Mouse (Mus musculus) heart, embryonic 15.5 days (tissue): Measurements from ENCODE around the gene Ints6. TPM values are rescaled to one million over a fixed set of nuclear protein-coding genes. Genes with fewer than 3 reads are reported as not detected.

Source experiments
- polyA plus RNA-seq: library from polyadenylated mRNA; unstranded; fragments of >200 nt; fragmentation: Nextera tagmentation; extraction: Ambion mirVana; gene quantifications from 2 replicates; pipeline ENCODE4 v1.2.1, GENCODE M21; 2015

Ints6 gene
- polyA plus RNA-seq, 1 experiment from 2014 or later = 12.8 TPM

Other genes starting within 250 kb of the Ints6 start
- 4.6 and 5.2 TPM in 2 replicates for gene Fam124a, start 205.4 kb downstream of the Ints6 start, polyA plus RNA-seq
- 0.11 TPM in 1 of 2 replicates, not detected in the other for gene Gm4131, start 194.2 kb downstream of the Ints6 start, polyA plus RNA-seq
- not detected in 2 replicates for gene Serpine3, start 97.5 kb downstream of the Ints6 start, polyA plus RNA-seq
- 3.0 and 4.8 TPM in 2 replicates for gene Wdfy2, start 76.5 kb upstream of the Ints6 start, polyA plus RNA-seq
- not detected in 2 replicates for gene Defb48, start 223.3 kb upstream of the Ints6 start, polyA plus RNA-seq
- gene Defb47, start 236.9 kb upstream of the Ints6 start, polyA plus RNA-seq = not detected in 2 replicates